11 mouse cellular contexts compared by ENCODE assay signal in genomic region chr3:117826486-117827200, GRCm38 (mm10). TPM values are rescaled to one million over a fixed set of nuclear protein-coding genes. Genes with fewer than 3 reads are reported as not detected.
DNase-seq lines count a peak whose midpoint lies in the region; ATAC-seq and TF ChIP-seq lines count a peak whose summit lies in the region.
"Had no signal": no experiment of that assay in that cellular context is flagged by ENCODE, and none has a peak within 500 bp of the region (broad histone marks: within the 10 kb centered on the region; RNA-seq: fewer than 3 reads in every experiment).

No protein-coding gene starts in this region.

- intact Hi-C loops in left cerebral cortex, postnatal 10 days (cut with DNase I) = no loop called here

- no peak for TF ChIP-seq CTCF in olfactory bulb, adult 2 months (IDR thresholded peaks at IDR 0.05; ENCODE audit: insufficient read depth, low read depth, low read length)

- DNase-seq in cerebellum, adult 11-12 months = peak; percentile 4
- peak; percentile 48 to 70 for DNase-seq in frontal cortex, postnatal 10 days (ENCODE audit: low spot score in 2 of 2)
- DNase-seq in left cerebral cortex, postnatal 10 days (ENCODE audit: extremely low spot score in 1 of 2, low spot score in 2 of 2) = peak; percentile 62 to 69
- no peak for DNase-seq in gastrocnemius, adult 8-10 months (ENCODE audit: low spot score in 2 of 2)
- no peak for DNase-seq in gastrocnemius, postnatal 25 days
- DNase-seq: heart, adult 2 months; lung, embryonic 14.5 days had no signal

- peaks cover 2% of the 10 kb centered on the region; the same call in 1 of the 2 replicates for H3K4me1 ChIP-seq in olfactory bulb, adult 2 months (ENCODE audit: control insufficient read depth, insufficient read depth, low read length)

- no peak for TF ChIP-seq POLR2A in olfactory bulb, adult 2 months (IDR thresholded peaks at IDR 0.05; ENCODE audit: insufficient read depth, low read depth, low read length)

- no peak; the same call in 1 of the 2 replicates for ATAC-seq in cerebellum, adult (ENCODE audit: insufficient number of reproducible peaks, low FRiP score, low TSS enrichment)
- ATAC-seq in CD4-positive, CD25-positive, alpha-beta regulatory T cell, adult 4 months = no peak
- ATAC-seq: Patski had no signal

- H3K4me3 ChIP-seq in olfactory bulb, adult 2 months (ENCODE audit: insufficient read depth, low read depth, low read length) = no peak overlapping the region
- H3K4me3 ChIP-seq: heart, adult 2 months had no signal

- 0 out of 2 replicates have a peak overlapping the region, but pooled peaks have one; percentile 51 for H3K27ac ChIP-seq in olfactory bulb, adult 2 months (ENCODE audit: insufficient read depth, low read depth, low read length)
- H3K27ac ChIP-seq: heart, adult 2 months had no signal

- 40% methylated on average over 6 of the region's 6 CpGs for WGBS in olfactory bulb, adult 2 months

RNA-seq across cellular contexts. Expression of gene Snx7, which starts 42.1 kb away (rescaled TPM):
- total RNA-seq in left cerebral cortex, postnatal 10 days (2021) = 10 to 100 TPM; 38.4 to 39.8 TPM
- not detected in 2 replicates for polyA plus RNA-seq in olfactory bulb, adult 2 months (2012; ENCODE audit: insufficient read depth, insufficient read length, low replicate concordance, missing spikeins)
- 1 to 10 TPM; 1.0 to 2.2 (median 1.5) TPM for total RNA-seq in gastrocnemius, adult 8-10 months (2022)
- under 1 TPM in 1 of 2 experiments, not detected in 1; 0.09 TPM for polyA plus RNA-seq in CD4-positive, CD25-positive, alpha-beta regulatory T cell, adult 4 months (2017; shearing (Covaris generic))
- 1 to 10 TPM; 3.0 to 4.0 TPM for total RNA-seq in gastrocnemius, postnatal 25 days (2021)

Comparison
In these comparisons a context has a peak if more than half of its experiments do, and no peak if none do; other contexts are left out.
1. DNase-seq: peak in cerebellum, adult 11-12 months (single experiment), frontal cortex, postnatal 10 days (2 of 2) and left cerebral cortex, postnatal 10 days (2 of 2); none in gastrocnemius, adult 8-10 months (0 of 2) and gastrocnemius, postnatal 25 days (single experiment).
2. RNA of gene Snx7, which starts 42.1 kb away (total RNA-seq): 38.4 to 39.8 TPM in left cerebral cortex, postnatal 10 days; 3.0 to 4.0 TPM in gastrocnemius, postnatal 25 days and 1.0 to 2.2 TPM in gastrocnemius, adult 8-10 months; every median in the first group is over 4 times any median in the second.